Mouse (Mus musculus) mouse trophoblast stem cell (cell line): Measurements from ENCODE around the gene Ccdc186.

Source experiments
- in situ Hi-C, 2 experiments: fragments of 300-500 bp; cut with MseI, MboI; formaldehyde crosslinking; loops; 2 replicates in 1 of 2; 3 replicates in 1 of 2; pipeline ENCODE4 v1.15.1; 2025

The Ccdc186 gene

GRCm38 (mm10) chr19:56821798-56822447 is at the start of gene Ccdc186:
Gene Ccdc186, minus strand, starts transcription at chr19:56822190.
- in situ Hi-C loops: no loop called here

DNA sequence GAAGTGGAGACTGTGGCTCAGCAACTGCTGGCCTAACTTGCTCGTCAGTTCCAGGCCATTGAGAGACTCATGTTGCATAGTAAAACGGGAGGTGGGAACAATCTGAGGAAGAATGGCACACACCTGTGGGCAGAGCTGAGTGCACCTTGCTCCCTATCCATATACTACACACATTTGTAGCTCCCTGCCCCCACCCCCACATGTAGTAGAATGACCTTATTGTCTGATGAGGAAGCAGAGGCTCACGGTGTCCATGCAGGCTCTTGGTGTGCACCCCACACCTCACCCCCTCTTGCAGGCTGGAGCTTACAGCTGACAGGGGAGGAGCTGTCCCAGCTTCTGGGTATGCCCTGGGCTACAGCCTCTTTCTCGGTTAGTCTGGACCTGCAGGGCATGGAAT is 45.7 kb upstream of the Ccdc186 start:
- in situ Hi-C loops: no loop called here

DNA sequence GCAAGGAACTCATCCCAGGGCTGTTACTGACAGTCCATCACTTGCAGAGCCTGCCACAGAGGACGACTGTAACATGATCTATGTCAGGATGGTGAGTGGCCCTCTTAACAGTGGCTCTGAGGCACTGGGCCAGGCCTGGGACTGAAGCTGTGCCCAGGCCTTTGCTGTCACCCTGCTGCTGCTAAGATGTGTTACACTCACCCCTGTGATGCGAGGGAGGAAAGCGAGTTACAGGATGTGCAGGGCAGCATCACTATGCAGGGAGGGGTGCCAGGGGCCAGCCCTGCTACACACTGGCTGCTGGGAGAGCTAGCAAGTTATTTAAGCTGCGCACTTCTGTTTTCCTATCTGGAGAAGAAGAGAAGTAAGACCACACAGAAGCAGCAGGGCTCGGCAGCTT is 34.5 kb upstream of the Ccdc186 start:
- in situ Hi-C loops: no loop called here

GRCm38 (mm10) chr19:56852590-56852989 is 30.6 kb upstream of the Ccdc186 start:
- in situ Hi-C loops: no loop called here

- in situ Hi-C loops: no loop called here
Measured at GRCm38 (mm10) chr19:56842974-56843373, 21.0 kb upstream of the Ccdc186 start.

DNA sequence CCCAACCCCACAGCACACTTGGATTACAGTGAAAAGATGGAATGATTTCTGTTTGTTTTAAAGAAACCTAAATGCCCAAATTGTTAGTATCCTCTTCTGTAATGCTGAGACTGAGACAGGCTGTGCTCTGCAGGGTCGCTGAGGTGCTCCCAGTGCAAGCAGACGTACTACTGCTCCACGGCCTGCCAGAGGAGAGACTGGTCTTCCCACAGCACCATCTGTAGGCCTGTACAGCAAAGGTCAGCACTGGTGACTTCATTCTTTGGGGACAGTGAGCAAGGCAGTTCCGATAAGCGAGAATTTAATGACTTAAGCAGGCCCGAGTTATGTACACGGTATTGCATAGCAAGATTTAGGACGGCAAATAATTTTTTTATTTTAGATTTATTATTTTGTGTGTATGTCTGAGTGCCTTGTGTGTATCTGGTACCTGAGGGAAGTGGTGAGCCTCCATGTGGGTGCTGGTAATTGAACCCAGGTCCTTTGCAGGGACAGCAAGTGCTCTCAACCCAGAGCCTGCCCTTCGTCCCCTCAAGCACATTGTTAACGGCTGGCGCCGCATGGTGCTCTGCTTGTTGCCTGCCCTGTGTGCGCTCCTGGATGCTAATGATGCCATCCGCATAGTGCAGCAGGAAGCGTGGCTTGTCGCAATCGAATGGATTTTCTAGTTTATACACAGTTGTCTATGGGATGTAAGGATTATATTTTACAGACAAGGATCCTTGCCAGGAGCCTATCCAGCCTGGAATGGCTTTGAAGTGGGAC is 17.1 kb upstream of the Ccdc186 start:
- in situ Hi-C loops: no loop called here

DNA sequence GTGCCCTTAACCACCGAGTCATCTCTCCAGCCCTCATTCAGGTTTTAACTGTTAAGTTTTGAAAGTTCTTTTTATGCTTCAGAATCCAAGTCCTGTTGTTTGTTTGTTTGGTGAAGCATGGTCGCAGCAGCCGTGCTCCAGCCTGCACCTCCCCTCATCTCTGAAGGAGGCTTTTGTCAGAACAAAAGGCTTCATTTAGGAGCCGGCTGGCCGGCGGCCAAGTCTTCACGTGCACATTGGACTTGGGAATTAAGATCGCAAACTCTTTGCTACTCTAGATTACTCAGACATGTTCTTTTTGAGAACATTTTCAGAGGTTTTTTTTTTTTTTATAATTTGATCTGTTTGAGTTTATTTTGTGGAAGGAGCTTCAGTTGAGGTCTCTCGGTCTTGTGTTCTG is 13.3 kb upstream of the Ccdc186 start:
- in situ Hi-C loops: no loop called here

DNA sequence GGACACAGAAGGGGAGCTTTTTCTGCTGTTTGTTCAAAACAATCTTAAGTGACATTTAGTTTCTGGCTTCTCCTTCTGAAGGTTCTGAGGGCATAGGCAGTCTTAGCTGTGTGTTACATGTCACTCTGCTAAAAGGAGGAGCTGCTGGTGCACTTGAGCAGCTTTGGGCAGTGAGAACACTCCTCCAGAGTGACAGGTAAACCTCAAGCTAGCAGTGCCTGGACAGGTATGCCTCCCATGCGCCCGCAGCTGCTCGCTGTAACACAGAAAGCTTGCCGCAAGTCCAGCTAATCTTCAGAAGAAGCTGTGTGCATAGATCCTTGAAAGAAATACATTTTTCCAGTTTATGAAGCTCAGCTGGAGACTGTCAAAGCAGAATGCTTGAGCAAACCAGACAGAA is 8.2 kb upstream of the Ccdc186 start:
- in situ Hi-C loops: no loop called here

GRCm38 (mm10) chr19:56829267-56829666 is 7.3 kb upstream of the Ccdc186 start:
- in situ Hi-C loops: no loop called here

DNA sequence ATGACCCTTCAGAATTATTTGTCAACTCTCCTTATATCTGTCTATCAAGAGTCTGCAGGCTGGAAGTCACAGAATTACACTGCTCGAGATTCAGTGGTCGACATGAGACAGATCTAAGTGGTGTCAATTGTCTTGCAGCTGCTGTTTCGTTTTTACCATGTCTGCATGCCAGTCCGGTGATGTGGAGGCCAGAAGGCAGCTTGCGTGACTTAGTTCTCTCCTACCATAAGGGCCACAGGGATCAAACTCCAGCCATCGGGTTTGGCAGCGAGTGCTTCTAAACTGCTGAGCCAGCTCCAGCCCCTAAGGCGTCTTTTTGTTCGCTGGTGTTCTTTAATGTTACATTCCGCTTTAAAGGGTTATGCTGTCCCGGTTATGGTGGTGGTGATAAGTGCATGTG is 6.3 kb upstream of the Ccdc186 start:
- in situ Hi-C loops: no loop called here

DNA sequence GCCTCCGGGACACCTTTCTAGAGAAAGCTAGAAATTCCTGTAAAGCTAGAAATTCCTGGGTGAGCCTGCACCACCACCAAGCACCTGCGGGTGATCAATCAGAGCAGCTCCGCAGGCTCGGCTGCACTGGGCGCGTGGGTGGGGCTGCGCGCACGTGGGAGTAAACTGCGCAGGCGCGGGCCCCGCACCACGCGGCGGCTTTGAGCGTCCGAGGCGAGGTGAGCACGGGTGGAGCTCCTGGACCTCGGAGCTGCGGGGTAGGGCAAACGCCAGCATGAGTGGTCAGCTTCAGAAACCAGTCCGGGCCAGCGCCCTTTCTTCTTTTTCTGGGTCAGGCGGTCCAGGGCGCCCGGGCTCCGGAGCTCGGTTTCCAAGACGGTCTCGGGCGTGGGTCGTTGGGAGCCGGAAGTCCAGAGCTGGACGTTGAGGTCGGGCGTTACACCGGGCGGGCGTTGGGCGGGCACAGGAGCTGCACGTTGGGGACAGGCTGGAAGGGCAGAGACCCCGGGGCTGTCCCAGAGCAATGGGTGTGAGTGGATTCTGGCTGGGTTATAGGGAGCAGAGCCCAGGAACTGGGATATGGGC is 4.1 kb upstream of the Ccdc186 start, which contains the start of gene Tdrd1:
Gene Tdrd1, plus strand, starts transcription at position 163 of the 585 bp plus-strand sequence.
- in situ Hi-C loops: no loop called here

- in situ Hi-C loops: no loop called here
Measured at GRCm38 (mm10) chr19:56822448-56822836, 452 bp upstream of the Ccdc186 start.

DNA sequence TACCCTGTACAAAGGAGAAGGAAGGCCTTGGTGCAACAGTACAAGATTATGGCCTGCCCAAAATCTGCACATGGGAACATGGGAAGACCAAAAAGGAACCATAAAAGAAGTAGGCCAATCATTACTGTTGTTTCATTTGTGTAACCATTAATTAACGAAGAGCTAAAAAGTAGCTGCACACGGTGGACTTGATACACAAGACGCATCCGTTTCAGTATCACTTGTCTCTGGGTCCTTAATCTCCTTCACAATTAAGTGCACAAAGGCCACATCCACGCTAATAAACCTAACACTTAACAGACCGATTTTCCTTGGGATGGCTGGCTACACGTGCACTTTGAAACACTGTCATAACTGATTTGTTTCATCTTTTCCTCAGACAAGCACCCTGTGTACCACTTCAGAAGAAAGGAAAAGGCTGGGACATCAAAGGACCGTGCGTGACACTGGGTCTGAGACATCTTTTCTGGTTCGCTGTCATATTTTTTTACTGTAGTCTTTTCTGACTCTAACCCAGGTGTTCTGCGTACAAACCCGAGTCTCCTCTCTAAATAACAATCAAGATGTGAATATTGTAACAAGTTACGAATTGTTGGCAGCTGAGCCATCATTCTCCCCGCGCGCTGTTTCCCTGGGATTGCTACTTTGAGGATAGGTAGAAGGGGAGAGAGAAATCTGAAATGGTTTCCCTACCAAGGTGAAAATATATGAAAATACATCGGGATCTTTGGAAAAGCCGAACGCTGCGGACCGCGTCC is 771 bp downstream of the Ccdc186 start:
- in situ Hi-C loops: no loop called here

- in situ Hi-C loops: no loop called here
Measured at GRCm38 (mm10) chr19:56817851-56818526, 4.0 kb downstream of the Ccdc186 start.

GRCm38 (mm10) chr19:56813360-56813759 is 8.6 kb downstream of the Ccdc186 start:
- in situ Hi-C loops: no loop called here

GRCm38 (mm10) chr19:56811590-56811989 is 10.4 kb downstream of the Ccdc186 start:
- in situ Hi-C loops: no loop called here

- in situ Hi-C loops: no loop called here
Measured at GRCm38 (mm10) chr19:56810641-56811146, 11.3 kb downstream of the Ccdc186 start.

- in situ Hi-C loops: no loop called here
Measured at GRCm38 (mm10) chr19:56808771-56809170, 13.2 kb downstream of the Ccdc186 start.

- in situ Hi-C loops: no loop called here
Measured at GRCm38 (mm10) chr19:56807122-56807521, 14.9 kb downstream of the Ccdc186 start.

- in situ Hi-C loops: no loop called here
Measured at GRCm38 (mm10) chr19:56805366-56805765, 16.6 kb downstream of the Ccdc186 start.

GRCm38 (mm10) chr19:56802352-56802746 is 19.6 kb downstream of the Ccdc186 start:
- in situ Hi-C loops: no loop called here
